Mouse (Mus musculus) embryonic fibroblast, embryonic 13.5 days (primary cell): ENCODE data around the gene Myo15.
"Not testable (repeated sequence)": the region's sequence is repeated elsewhere in the genome, so short reads cannot be mapped to it uniquely, and the experiment has no call there.

Source experiments
- CTCF ChIP-seq: IDR thresholded peaks from 2 replicates; pipeline ENCODE4 v1.5.1; 2011; ENCODE audit warnings: mild to moderate bottlenecking, control low read depth, low read length, moderate library complexity, borderline replicate concordance; ENCODE audit not compliant: insufficient read depth
- POLR2A ChIP-seq: IDR thresholded peaks from 2 replicates; pipeline ENCODE4 v1.6.1; 2011; ENCODE audit warnings: low read depth, mild to moderate bottlenecking, control low read depth, low read length, moderate library complexity

GRCm38 (mm10) chr11:60574006-60574405, 104.9 kb downstream of the Myo15 start:
- TF ChIP-seq POLR2A, CTCF: not testable (repeated sequence)
